Mouse (Mus musculus) brain, embryonic 18.5 days (tissue): ENCODE measurements around the gene Btbd16.

ENCODE experiments used
- DNase-seq: peaks from one replicate; pipeline ENCODE4 v3.0.0-alpha.2; 2012; ENCODE audit warnings: low read depth, low spot score

The Btbd16 gene

GRCm38 (mm10) chr7:130862501-130862900, 88.6 kb downstream of the Btbd16 start:
- no peak for DNase-seq

- no peak for DNase-seq
Observed at GRCm38 (mm10) chr7:130864711-130865110, 90.8 kb downstream of the Btbd16 start.

GRCm38 (mm10) chr7:130865613-130866591, 92.0 kb downstream of the Btbd16 start, which contains the start of gene Plekha1:
Plekha1 (plus strand) TSS chr7:130865756.
- DNase-seq, result peak; percentile 96

DNA sequence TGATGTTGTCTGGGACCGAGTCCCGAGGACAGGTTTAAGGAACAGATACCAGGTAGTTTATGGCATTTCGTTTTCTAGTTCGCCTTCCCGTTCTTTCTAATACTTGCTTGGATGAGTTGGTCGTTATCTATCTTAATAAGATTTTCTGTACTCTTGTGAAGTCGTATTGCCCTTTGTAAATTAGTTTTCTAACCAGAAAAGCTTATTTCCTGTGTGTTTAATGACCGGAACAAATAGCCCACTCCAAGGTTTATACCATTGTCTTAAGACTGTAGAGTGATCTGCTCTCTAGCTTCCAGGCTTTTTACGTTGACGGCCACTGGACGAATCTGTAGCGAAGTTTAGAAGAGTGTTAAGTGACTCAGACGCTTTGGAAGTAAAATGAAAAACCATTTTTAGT, 92.8 kb downstream of the Btbd16 start:
- no peak for DNase-seq

DNA sequence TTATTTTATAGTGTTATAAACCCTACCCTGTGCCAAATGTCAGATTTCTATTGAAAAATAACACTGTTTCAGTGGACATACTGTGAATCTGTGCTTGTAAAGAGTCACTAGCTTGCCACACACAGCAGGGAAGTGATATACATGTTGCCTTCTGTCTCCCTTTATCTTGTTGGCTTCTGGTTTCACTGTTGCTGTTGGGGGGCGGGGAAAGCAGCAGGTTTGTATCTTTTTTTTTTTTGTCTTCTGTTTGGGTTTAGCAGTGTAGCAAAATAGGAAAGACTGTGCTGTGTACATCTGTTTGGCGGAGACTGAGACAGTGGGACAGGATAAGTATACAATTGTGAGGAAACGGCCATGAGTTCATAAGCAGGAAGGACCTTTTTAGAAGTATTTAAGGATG, 93.4 kb downstream of the Btbd16 start:
- no peak for DNase-seq
